Mouse (Mus musculus): ENCODE data around the gene Rfwd3.

DNA sequence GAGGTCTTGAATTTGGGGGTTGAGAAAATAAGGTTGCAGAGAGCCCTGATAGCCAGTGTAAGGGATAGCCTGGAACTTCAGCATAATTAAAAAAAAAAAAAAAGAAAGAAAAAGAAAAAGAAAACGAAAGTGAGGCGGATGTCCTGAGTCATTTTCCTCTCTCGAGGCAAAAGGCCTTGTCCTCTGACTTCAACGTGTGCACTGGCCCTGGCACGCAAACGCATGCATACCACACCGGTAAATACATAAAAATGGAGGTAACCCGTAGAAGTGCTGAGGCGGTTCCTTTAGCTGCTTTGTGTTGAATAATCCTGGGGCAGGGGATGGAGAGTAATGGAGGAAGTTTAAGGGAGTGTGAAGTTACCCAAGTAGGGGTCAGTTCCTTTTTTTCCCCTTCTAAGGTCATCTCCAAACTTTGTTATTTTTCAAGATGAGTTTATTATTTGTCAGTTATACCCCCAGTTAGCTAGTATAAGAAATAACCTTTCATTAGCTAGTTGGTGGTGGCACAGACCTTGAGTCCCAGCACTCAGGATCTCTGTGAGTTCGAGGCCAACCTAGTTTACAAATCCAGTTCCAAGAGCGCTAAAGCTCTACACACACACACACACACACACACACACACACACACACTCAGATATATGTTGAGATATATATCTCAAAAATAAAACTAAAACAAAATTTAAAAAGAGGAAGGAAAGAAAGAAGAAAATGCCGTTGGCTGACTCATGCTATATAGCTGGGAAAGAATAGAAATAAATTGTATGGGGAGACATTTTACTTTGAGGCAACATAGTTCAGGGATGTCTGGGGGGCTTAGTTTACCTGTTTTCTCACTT, 38.6 kb upstream of the Rfwd3 start:
- TF ChIP-seq CTCF (IDR thresholded peaks at IDR 0.05; ENCODE audit: control insufficient read depth, insufficient read depth, low read length), result no peak
- TF ChIP-seq POLR2A (IDR thresholded peaks at IDR 0.05; ENCODE audit: borderline replicate concordance, control insufficient read depth, low read depth, low read length), result no peak

Measured in bone marrow, adult 2 months (tissue).